Comparison of ENCODE assay signal across 12 mouse cellular contexts in the genomic region with DNA sequence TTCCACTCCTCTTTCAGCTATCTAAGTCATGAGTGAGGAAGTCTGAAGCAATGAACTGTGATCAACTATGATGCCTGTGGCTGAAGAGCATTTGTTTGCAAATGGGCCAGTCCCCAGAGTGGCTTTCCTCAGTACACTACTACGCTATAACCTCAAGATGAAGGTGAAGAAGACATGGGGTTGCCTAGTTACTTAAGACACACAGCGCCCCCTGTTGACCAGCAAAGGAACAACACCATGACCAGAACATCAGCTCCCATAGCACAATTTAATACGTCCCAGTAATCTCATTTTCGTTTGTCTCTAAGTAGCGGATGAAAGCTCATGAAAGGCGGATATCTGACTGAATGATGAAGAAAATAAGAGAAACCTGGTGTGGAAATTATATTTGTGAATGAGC. TPM values are rescaled to one million over a fixed set of nuclear protein-coding genes. Genes with fewer than 3 reads are reported as not detected.
DNase-seq lines count a peak whose midpoint lies in the region; ATAC-seq and TF ChIP-seq lines count a peak whose summit lies in the region.
"Had no signal": no experiment of that assay in that cellular context is flagged by ENCODE, and none has a peak within 500 bp of the region (broad histone marks: within the 10 kb centered on the region; RNA-seq: fewer than 3 reads in every experiment).

No protein-coding gene starts in this region.

- ATAC-seq in heart, embryonic 12.5 days (ENCODE audit: insufficient number of reproducible peaks, low FRiP score), result no peak
- no peak for ATAC-seq in cerebellum, adult (ENCODE audit: insufficient number of reproducible peaks, low FRiP score, low TSS enrichment)
- ATAC-seq in hindbrain, embryonic 16.5 days, result no peak

- TF ChIP-seq EP300 in ES-Bruce4 (IDR thresholded peaks at IDR 0.05; ENCODE audit: insufficient read depth, low read depth, low read length), result no peak

- DNase-seq in heart, adult 18-20 months, result peak; percentile 3 to 4
- DNase-seq in c-Kit-positive CD71-positive TER-119-positive erythroid progenitor cells, embryonic 14.5 days (ENCODE audit: low spot score), result peak; percentile 3
- peak; percentile 27 for DNase-seq in lung, postnatal 10 days
- DNase-seq in gastrocnemius, adult 8-10 months (ENCODE audit: low spot score in 2 of 2), result no peak

- H3K4me3 ChIP-seq in heart, embryonic 12.5 days, result no peak overlapping the region
- H3K4me3 ChIP-seq in ES-Bruce4 (ENCODE audit: low read depth, low read length), result no peak overlapping the region
- H3K4me3 ChIP-seq in hindbrain, embryonic 16.5 days (ENCODE audit: low read length), result no peak overlapping the region
- H3K4me3 ChIP-seq: hindbrain, embryonic 15.5 days; midbrain, embryonic 12.5 days had no signal

- H3K27me3 ChIP-seq in heart, embryonic 12.5 days (replicated peaks), result no peaks in the 10 kb centered on the region
- H3K27me3 ChIP-seq in ES-Bruce4 (ENCODE audit: control insufficient read depth, insufficient read depth, low read length, poor library complexity, severe bottlenecking), result no peaks in the 10 kb centered on the region
- H3K27me3 ChIP-seq in hindbrain, embryonic 16.5 days (replicated peaks; ENCODE audit: control insufficient read depth, insufficient read depth, low read length), result no peaks in the 10 kb centered on the region
- H3K27me3 ChIP-seq: hindbrain, embryonic 15.5 days; midbrain, embryonic 12.5 days had no signal

- H3K9ac ChIP-seq in heart, embryonic 12.5 days, result no peak overlapping the region
- no peak overlapping the region for H3K9ac ChIP-seq in ES-Bruce4 (ENCODE audit: low read depth, poor library complexity, severe bottlenecking)
- no peak overlapping the region for H3K9ac ChIP-seq in hindbrain, embryonic 16.5 days (ENCODE audit: low read depth, low read length)
- H3K9ac ChIP-seq: hindbrain, embryonic 15.5 days; midbrain, embryonic 12.5 days had no signal

- H3K36me3 ChIP-seq in heart, embryonic 12.5 days, result no peaks in the 10 kb centered on the region
- H3K36me3 ChIP-seq in ES-Bruce4 (ENCODE audit: control insufficient read depth, insufficient read depth, low read length, poor library complexity, severe bottlenecking), result no peaks in the 10 kb centered on the region
- no peaks in the 10 kb centered on the region for H3K36me3 ChIP-seq in hindbrain, embryonic 16.5 days (ENCODE audit: control insufficient read depth, insufficient read depth, low read length)
- H3K36me3 ChIP-seq: G1E; hindbrain, embryonic 15.5 days; midbrain, embryonic 12.5 days had no signal

- no peaks in the 10 kb centered on the region for H3K9me3 ChIP-seq in heart, embryonic 12.5 days (replicated peaks)
- H3K9me3 ChIP-seq in ES-Bruce4 (replicated peaks; ENCODE audit: control insufficient read depth, insufficient read depth, low read length, poor library complexity, severe bottlenecking), result no peaks in the 10 kb centered on the region
- no peaks in the 10 kb centered on the region for H3K9me3 ChIP-seq in hindbrain, embryonic 16.5 days (ENCODE audit: control insufficient read depth, low read length)
- H3K9me3 ChIP-seq: hindbrain, embryonic 15.5 days; midbrain, embryonic 12.5 days had no signal

- no peak overlapping the region for H3K4me2 ChIP-seq in heart, embryonic 12.5 days
- H3K4me2 ChIP-seq in hindbrain, embryonic 16.5 days (ENCODE audit: low read length), result no peak overlapping the region
- H3K4me2 ChIP-seq: hindbrain, embryonic 15.5 days; midbrain, embryonic 12.5 days had no signal

- H3K27ac ChIP-seq in heart, embryonic 12.5 days (ENCODE audit: poor library complexity, severe bottlenecking), result no peak overlapping the region
- H3K27ac ChIP-seq in ES-Bruce4 (ENCODE audit: insufficient read depth, low read length), result no peak overlapping the region
- no peak overlapping the region for H3K27ac ChIP-seq in hindbrain, embryonic 16.5 days (ENCODE audit: low read depth, low read length)
- H3K27ac ChIP-seq: hindbrain, embryonic 15.5 days; midbrain, embryonic 12.5 days had no signal

- H3K4me1 ChIP-seq in heart, embryonic 12.5 days (replicated peaks), result no peaks in the 10 kb centered on the region
- no peaks in the 10 kb centered on the region for H3K4me1 ChIP-seq in ES-Bruce4 (ENCODE audit: control insufficient read depth, insufficient read depth, low read length)
- no peaks in the 10 kb centered on the region for H3K4me1 ChIP-seq in hindbrain, embryonic 16.5 days (ENCODE audit: control insufficient read depth, insufficient read depth, low read depth, low read length)
- H3K4me1 ChIP-seq: hindbrain, embryonic 15.5 days; midbrain, embryonic 12.5 days had no signal

- TF ChIP-seq CTCF in ES-Bruce4 (IDR thresholded peaks at IDR 0.05; ENCODE audit: low read depth, low read length), result peak; percentile 28

- no peak for TF ChIP-seq POLR2A in ES-Bruce4 (IDR thresholded peaks at IDR 0.05; ENCODE audit: insufficient read depth, low read length)

- WGBS in heart, embryonic 12.5 days, result 49% methylated on average over 6 of the region's 6 CpGs
- WGBS in hindbrain, embryonic 16.5 days, result 61% methylated on average over 6 of the region's 6 CpGs

RNA-seq across cellular contexts. Expression of gene Npffr2, which starts 27.0 kb away (rescaled TPM):
- total RNA-seq in heart, adult 18-20 months (2021), result under 1 TPM in 1 of 2 experiments, not detected in 1; 0.18 TPM
- polyA plus RNA-seq in heart, embryonic 12.5 days (2016; fragmentation: Nextera tagmentation; extraction: Ambion mirVana), result not detected in 2 replicates
- not detected in 2 replicates for polyA plus RNA-seq in ES-Bruce4 (2011; ENCODE audit: insufficient read depth, insufficient read length, low read depth, missing spikeins)
- 0.25 and 0.36 TPM in 2 replicates for polyA plus RNA-seq in hindbrain, embryonic 16.5 days (2015; fragmentation: Nextera tagmentation; extraction: Ambion mirVana)
- not detected for total RNA-seq in gastrocnemius, adult 8-10 months (2022)
- polyA plus RNA-seq: G1E; hindbrain, embryonic 15.5 days; stomach, embryonic 14.5 days had no signal

RNA-seq across cellular contexts. Expression of gene Gc, which starts 42.5 kb away (rescaled TPM):
- not detected for total RNA-seq in heart, adult 18-20 months (2021)
- 0.19 and 0.24 TPM in 2 replicates for polyA plus RNA-seq in heart, embryonic 12.5 days (2016; fragmentation: Nextera tagmentation; extraction: Ambion mirVana)
- polyA plus RNA-seq in ES-Bruce4 (2011; ENCODE audit: insufficient read depth, insufficient read length, low read depth, missing spikeins), result 2.9 TPM in 1 of 2 replicates, not detected in the other
- polyA plus RNA-seq in hindbrain, embryonic 16.5 days (2015; fragmentation: Nextera tagmentation; extraction: Ambion mirVana), result 0.29 and 0.55 TPM in 2 replicates
- 1 to 10 TPM in 1 of 4 experiments, not detected in 3; 2.2 TPM for total RNA-seq in gastrocnemius, adult 8-10 months (2022)
- total RNA-seq: G1E had no signal
- polyA plus RNA-seq: G1E; midbrain, embryonic 12.5 days had no signal

Comparison
In these comparisons a context has a peak if more than half of its experiments do, and no peak if none do; other contexts are left out.
1. DNase-seq: peak in heart, adult 18-20 months (2 of 2), c-Kit-positive CD71-positive TER-119-positive erythroid progenitor cells, embryonic 14.5 days (single experiment) and lung, postnatal 10 days (single experiment); none in gastrocnemius, adult 8-10 months (0 of 2).